ENCODE assay signal across 7 mouse cellular contexts in the genomic region with DNA sequence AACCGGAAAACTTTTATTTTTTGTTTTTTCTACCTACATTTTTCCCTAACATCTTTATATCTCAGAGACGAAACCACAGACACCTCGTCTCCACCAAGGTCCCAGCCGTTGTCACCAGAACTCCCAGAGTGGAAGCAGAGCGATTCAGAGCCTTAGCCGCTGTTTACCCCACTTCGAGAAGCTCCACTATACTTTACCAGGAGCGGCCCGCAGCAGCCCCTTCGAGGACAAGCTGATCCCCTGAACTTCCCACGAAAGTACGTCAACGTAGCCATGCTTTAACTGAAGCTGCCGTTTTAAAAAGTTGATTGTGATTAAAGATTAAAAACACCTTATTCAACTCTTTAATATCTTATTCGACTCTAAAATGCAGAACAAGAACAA. TPM values are rescaled to one million over a fixed set of nuclear protein-coding genes. Genes with fewer than 3 reads are reported as not detected.
DNase-seq lines count a peak whose midpoint lies in the region; ATAC-seq and TF ChIP-seq lines count a peak whose summit lies in the region.

No protein-coding gene starts in this region.

- peak overlapping the region; percentile 68 for H3K27ac ChIP-seq in spleen, adult 2 months (ENCODE audit: insufficient read depth, low read length)
- H3K27ac ChIP-seq in embryonic facial prominence, embryonic 14.5 days (replicated peaks; ENCODE audit: low read depth, low read length), result peak overlapping the region; percentile 63; the same call in 1 of the 2 replicates
- H3K27ac ChIP-seq in intestine, postnatal 0 days (ENCODE audit: low read depth, low read length), result peak overlapping the region; percentile 50; the same call in 1 of the 2 replicates

- WGBS in spleen, adult 2 months, result 35% methylated on average over 15 of the region's 15 CpGs
- WGBS in embryonic facial prominence, embryonic 14.5 days, result 28% methylated on average over 15 of the region's 15 CpGs
- 20% methylated on average over 15 of the region's 15 CpGs for WGBS in intestine, postnatal 0 days

- no peaks in the 10 kb centered on the region for H3K9me3 ChIP-seq in embryonic facial prominence, embryonic 14.5 days (ENCODE audit: control insufficient read depth, low read length)
- H3K9me3 ChIP-seq in intestine, postnatal 0 days (ENCODE audit: control insufficient read depth), result no peaks in the 10 kb centered on the region

- H3K27me3 ChIP-seq in spleen, adult 2 months (ENCODE audit: control insufficient read depth, insufficient read depth, low read length), result no peaks in the 10 kb centered on the region
- peaks cover 1% of the 10 kb centered on the region; the same call in 1 of the 2 replicates for H3K27me3 ChIP-seq in embryonic facial prominence, embryonic 14.5 days (replicated peaks; ENCODE audit: control insufficient read depth, insufficient read depth, low read length)
- H3K27me3 ChIP-seq in intestine, postnatal 0 days (replicated peaks; ENCODE audit: control insufficient read depth, insufficient read depth, low read length), result no peaks in the 10 kb centered on the region
- no peaks in the 10 kb centered on the region for H3K27me3 ChIP-seq in myocyte (ENCODE audit: control insufficient read depth, insufficient read depth, insufficient read length)

- no peak for DNase-seq in spleen, adult 2 months (ENCODE audit: low read depth in 1 of 2, low spot score in 2 of 2)
- DNase-seq in spleen, postnatal 4 days (ENCODE audit: low spot score in 2 of 2), result no peak
- peak; percentile 78 for DNase-seq in embryonic facial prominence, embryonic 14.5 days (ENCODE audit: low spot score)
- no peak for DNase-seq in Muller cell, postnatal 12 days (ENCODE audit: inconsistent ontology term)
- DNase-seq in testis, postnatal 14 days (ENCODE audit: low spot score), result no peak

- TF ChIP-seq CTCF in spleen, adult 2 months (IDR thresholded peaks at IDR 0.05; ENCODE audit: extremely low read depth, insufficient read depth, insufficient read length, insufficient replicate concordance), result no peak
- no peak for TF ChIP-seq CTCF in intestine, postnatal 0 days (IDR thresholded peaks at IDR 0.05; ENCODE audit: low read depth)

- H3K4me1 ChIP-seq in spleen, adult 2 months (ENCODE audit: control insufficient read depth, insufficient read depth, insufficient read length), result no peaks in the 10 kb centered on the region
- H3K4me1 ChIP-seq in embryonic facial prominence, embryonic 14.5 days (ENCODE audit: control insufficient read depth, insufficient read depth, low read length), result no peaks in the 10 kb centered on the region
- H3K4me1 ChIP-seq in intestine, postnatal 0 days (replicated peaks; ENCODE audit: control insufficient read depth, insufficient read depth, low read length), result no peaks in the 10 kb centered on the region

- H3K9ac ChIP-seq in embryonic facial prominence, embryonic 14.5 days (ENCODE audit: low read depth, low read length), result peak overlapping the region; percentile 41; the same call in 1 of the 2 replicates
- H3K9ac ChIP-seq in intestine, postnatal 0 days (ENCODE audit: low read depth, low read length), result 0 out of 2 replicates have a peak overlapping the region, but pooled peaks have one; percentile 31

- H3K4me2 ChIP-seq in embryonic facial prominence, embryonic 14.5 days (ENCODE audit: low read depth, low read length), result peak overlapping the region; percentile 49
- H3K4me2 ChIP-seq in intestine, postnatal 0 days (replicated peaks; ENCODE audit: low read depth), result peak overlapping the region; percentile 57
- peak overlapping the region; percentile 59 for H3K4me2 ChIP-seq in myocyte (ENCODE audit: low read depth)

- H3K4me3 ChIP-seq in spleen, adult 2 months (ENCODE audit: extremely low read depth, insufficient read depth, insufficient read length), result peak overlapping the region; percentile 58
- H3K4me3 ChIP-seq in embryonic facial prominence, embryonic 14.5 days (ENCODE audit: low read depth, low read length), result peak overlapping the region; percentile 45
- H3K4me3 ChIP-seq in intestine, postnatal 0 days (ENCODE audit: low read depth, low read length), result peak overlapping the region; percentile 55
- H3K4me3 ChIP-seq in myocyte, result peak overlapping the region; percentile 35

- ATAC-seq in embryonic facial prominence, embryonic 14.5 days (ENCODE audit: low read depth), result peak; percentile 92
- peak; percentile 79 for ATAC-seq in intestine, postnatal 0 days

- no peak for TF ChIP-seq POLR2A in spleen, adult 2 months (IDR thresholded peaks at IDR 0.05; ENCODE audit: low read depth, low read length)
- TF ChIP-seq POLR2A in myocyte (IDR thresholded peaks at IDR 0.05; ENCODE audit: insufficient read length, low read depth), result no peak

- H3ac ChIP-seq in myocyte (ENCODE audit: control insufficient read depth, insufficient read length), result no peak overlapping the region

- no peaks in the 10 kb centered on the region for H3K36me3 ChIP-seq in spleen, adult 2 months (ENCODE audit: control insufficient read depth, insufficient read depth, low read length)
- no peaks in the 10 kb centered on the region for H3K36me3 ChIP-seq in embryonic facial prominence, embryonic 14.5 days (ENCODE audit: control insufficient read depth, insufficient read depth, low read length)
- no peaks in the 10 kb centered on the region for H3K36me3 ChIP-seq in intestine, postnatal 0 days (ENCODE audit: control insufficient read depth, insufficient read depth)
- H3K36me3 ChIP-seq in myocyte (ENCODE audit: control insufficient read depth, insufficient read depth), result no peaks in the 10 kb centered on the region

- H3K79me2 ChIP-seq in myocyte (ENCODE audit: control insufficient read depth, insufficient read depth), result no peaks in the 10 kb centered on the region

TF ChIP-seq in myocyte, 11 proteins besides CTCF, POLR2A, EP300 and RAD21:
- TF ChIP-seq POLR2AphosphoS2 (IDR thresholded peaks at IDR 0.05; ENCODE audit: insufficient read length, low read depth) (no peak), E2F4 (IDR thresholded peaks at IDR 0.05; ENCODE audit: insufficient read depth) (no peak), MYOD1 (IDR thresholded peaks at IDR 0.05; ENCODE audit: control insufficient read depth in 1 of 3, insufficient read length in 2 of 3, low read depth in 2 of 3) (no peak)

RNA-seq across cellular contexts. Expression of gene Rs1, which starts 1.6 kb away (rescaled TPM):
- not detected in 2 replicates for polyA plus RNA-seq in spleen, adult 2 months (2012; rRNA removed)
- 0.09 TPM in 1 of 2 replicates, not detected in the other for polyA plus RNA-seq in embryonic facial prominence, embryonic 14.5 days (2014; fragmentation: Nextera tagmentation; extraction: Ambion mirVana)
- polyA plus RNA-seq in intestine, postnatal 0 days (2015; fragmentation: Nextera tagmentation; extraction: Ambion mirVana), result 0.05 TPM in 1 of 2 replicates, not detected in the other
- 0.02 TPM for polyA plus RNA-seq in myocyte (2012; fragmentation: generic; extraction: Trizol)

RNA-seq across cellular contexts. Expression of gene Ppef1, which starts 30.7 kb away (rescaled TPM):
- polyA plus RNA-seq in spleen, adult 2 months (2012; rRNA removed), result not detected in 2 replicates
- polyA plus RNA-seq in embryonic facial prominence, embryonic 14.5 days (2014; fragmentation: Nextera tagmentation; extraction: Ambion mirVana), result 4.5 and 5.6 TPM in 2 replicates
- 4.1 and 6.4 TPM in 2 replicates for polyA plus RNA-seq in intestine, postnatal 0 days (2015; fragmentation: Nextera tagmentation; extraction: Ambion mirVana)
- polyA plus RNA-seq in myocyte (2012; fragmentation: generic; extraction: Trizol), result 1.1 TPM
